Mouse (Mus musculus) E14TG2a.4 (cell line): ENCODE measurements at regions not wholly inside any gene's neighbourhood (a gene's known extent, or its start where the extent isn't known, plus 50 kb on each side); places are given as distances from the start of the nearest gene placed in this dataset.

Source experiments
- CTCF ChIP-seq: conservative IDR thresholded peaks from 2 replicates; pipeline ENCODE4 v1.5.1; 2014; ENCODE audit warnings: low read length
- NANOG ChIP-seq: IDR thresholded peaks from 2 replicates; pipeline ENCODE4 v1.6.1; 2014; ENCODE audit warnings: borderline replicate concordance, low read length, mixed read lengths
- POU5F1 ChIP-seq: IDR thresholded peaks from 2 replicates; pipeline ENCODE4 v1.6.1; 2014; ENCODE audit warnings: low read length, borderline replicate concordance

DNA sequence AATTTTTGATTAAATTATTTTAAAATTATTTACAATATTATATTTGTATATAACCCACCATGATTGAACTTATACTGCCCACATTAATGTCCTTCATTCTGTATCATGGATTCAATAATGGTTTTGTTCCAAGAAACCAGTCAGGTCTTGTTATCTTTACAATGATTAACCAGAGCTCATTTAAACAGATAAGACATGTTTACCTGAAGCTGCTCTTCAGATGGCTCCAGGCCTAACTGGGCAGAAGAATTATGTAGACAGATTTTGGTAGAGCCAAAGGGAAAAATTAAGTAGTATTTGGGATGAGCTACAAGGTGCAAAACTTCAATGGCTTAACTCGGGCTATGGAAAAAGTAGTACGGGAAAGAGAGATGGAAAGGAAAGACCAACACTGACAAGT lies 97.7 kb upstream of the Kcnj16 start:
- TF ChIP-seq CTCF (no peak), NANOG (no peak), POU5F1 (no peak)
